Mouse (Mus musculus): ENCODE data around the gene Lss. TPM values are rescaled to one million over a fixed set of nuclear protein-coding genes. Genes with fewer than 3 reads are reported as not detected.

Gene Lss
- total and polyA plus RNA-seq, 3 experiments = 26.3 to 28.3 (median 27.5) TPM

- Histone ChIP-seq H3K9ac (ENCODE audit: control insufficient read depth, low read depth, low read length, poor library complexity, severe bottlenecking) (no peak overlapping the region), H3K4me1 (ENCODE audit: control insufficient read depth in 1 of 2, insufficient read depth in 2 of 2, low read length in 2 of 2) (peaks cover 0 to 2% of the 10 kb centered on the region in 2 experiments; a peak in 2 of 4 replicates), H3K9me3 (replicated peaks; ENCODE audit: insufficient read depth, low read length) (no peaks in the 10 kb centered on the region), H3K79me2 (ENCODE audit: control insufficient read depth, insufficient read depth, low read length, poor library complexity) (no peaks in the 10 kb centered on the region), H3K27me3 (ENCODE audit: control insufficient read depth in 1 of 2, insufficient read depth in 2 of 2, low read length in 2 of 2) (no peaks in the 10 kb centered on the region), H3K36me3 (ENCODE audit: control insufficient read depth in 1 of 2, insufficient read depth in 2 of 2, low read length in 2 of 2) (peaks cover 0 to 4% of the 10 kb centered on the region in 2 experiments; a peak in 3 of 4 replicates), H3K27ac (ENCODE audit: control insufficient read depth, low read depth, low read length) (no peak overlapping the region), H3K4me3 (ENCODE audit: control insufficient read depth in 1 of 2, insufficient read depth in 1 of 2, low read depth in 2 of 2, low read length in 2 of 2) (no peak overlapping the region)
- peak; percentile 63; the same call in 1 of the 2 replicates for TF ChIP-seq SIN3A (IDR thresholded peaks at IDR 0.05; ENCODE audit: low read length)
- no peak for TF ChIP-seq NELFE (IDR thresholded peaks at IDR 0.05; ENCODE audit: low read depth, low read length)
- peak; percentile 79 for TF ChIP-seq MYC (IDR thresholded peaks at IDR 0.05; ENCODE audit: low read depth, low read length)
- no peak for TF ChIP-seq NRF1 (IDR thresholded peaks at IDR 0.05; ENCODE audit: insufficient read depth, low read depth, low read length, poor library complexity, severe bottlenecking)
- TF ChIP-seq POLR2AphosphoS5 (IDR thresholded peaks at IDR 0.05; ENCODE audit: borderline replicate concordance, low read depth, low read length) = no peak
- no peak for TF ChIP-seq ZMIZ1 (IDR thresholded peaks at IDR 0.05; ENCODE audit: low read depth, low read length)
- no peak for TF ChIP-seq MAZ (IDR thresholded peaks at IDR 0.05; ENCODE audit: low read depth, low read length)
- TF ChIP-seq TAL1 (IDR thresholded peaks at IDR 0.05; ENCODE audit: low read length) = no peak
- peak; percentile 93 to 95 (median 94) for TF ChIP-seq CTCF (IDR thresholded peaks at IDR 0.05 in 2 of 3, conservative IDR thresholded peaks at IDR 0.05 in 1 of 3; ENCODE audit: control insufficient read depth in 1 of 3, insufficient read depth in 1 of 3, low read depth in 2 of 3, low read length in 3 of 3, poor library complexity in 1 of 3, severe bottlenecking in 1 of 3)
- no peak for TF ChIP-seq HCFC1 (IDR thresholded peaks at IDR 0.05; ENCODE audit: low read depth, low read length)
- TF ChIP-seq RCOR1 (IDR thresholded peaks at IDR 0.05; ENCODE audit: low read depth, low read length) = no peak
- TF ChIP-seq MXI1 (IDR thresholded peaks at IDR 0.05; ENCODE audit: low read depth, low read length) = peak; percentile 56; the same call in 1 of the 2 replicates
- TF ChIP-seq UBTF (IDR thresholded peaks at IDR 0.05; ENCODE audit: borderline replicate concordance, insufficient read depth, low read depth, low read length) = no peak
- no peak for TF ChIP-seq CHD1 (IDR thresholded peaks at IDR 0.05; ENCODE audit: low read depth, low read length)
- no peak for TF ChIP-seq MAFK (IDR thresholded peaks at IDR 0.05; ENCODE audit: borderline replicate concordance, low read depth, low read length)
- no peak for TF ChIP-seq MYB (IDR thresholded peaks at IDR 0.05; ENCODE audit: low read depth, low read length)
- no peak for TF ChIP-seq CHD2 (IDR thresholded peaks at IDR 0.05; ENCODE audit: low read length)
- TF ChIP-seq ZC3H11A (IDR thresholded peaks at IDR 0.05; ENCODE audit: low read depth, low read length) = peak; percentile 50
- TF ChIP-seq TCF12 (IDR thresholded peaks at IDR 0.05; ENCODE audit: low read depth, low read length) = no peak
- no peak for TF ChIP-seq POLR2A (IDR thresholded peaks at IDR 0.05; ENCODE audit: control insufficient read depth in 1 of 2, insufficient read depth in 1 of 2, low read depth in 1 of 2, low read length in 2 of 2, poor library complexity in 1 of 2)
- TF ChIP-seq MAX (IDR thresholded peaks at IDR 0.05; ENCODE audit: low read length) = peak; percentile 71
- TF ChIP-seq SMC3 (IDR thresholded peaks at IDR 0.05; ENCODE audit: low read depth, low read length) = peak; percentile 84
- TF ChIP-seq USF1 (IDR thresholded peaks at IDR 0.05; ENCODE audit: low read depth, low read length) = no peak
- TF ChIP-seq ELF1 (IDR thresholded peaks at IDR 0.05; ENCODE audit: low read depth, low read length) = no peak
- TF ChIP-seq RAD21 (IDR thresholded peaks at IDR 0.05; ENCODE audit: low read depth, low read length) = peak; percentile 48
- peak; percentile 52 for TF ChIP-seq ZNF384 (IDR thresholded peaks at IDR 0.05; ENCODE audit: low read depth, low read length)
- TF ChIP-seq ZKSCAN1 (IDR thresholded peaks at IDR 0.05; ENCODE audit: low read depth, low read length) = no peak
- TF ChIP-seq MEF2A (IDR thresholded peaks at IDR 0.05; ENCODE audit: extremely low read depth, insufficient replicate concordance, low read depth, low read length, poor library complexity, severe bottlenecking) = no peak
- no peak for TF ChIP-seq JUND (IDR thresholded peaks at IDR 0.05; ENCODE audit: low read depth, low read length)
- peak; percentile 91 for DNase-seq (ENCODE audit: low read depth, low spot score)
These were observed 18.3 kb upstream of the Lss start for GRCm38 (mm10) chr10:76512965-76513583.
